Mouse (Mus musculus): ENCODE data around the gene Cyp2f2.

Gene Cyp2f2

DNA sequence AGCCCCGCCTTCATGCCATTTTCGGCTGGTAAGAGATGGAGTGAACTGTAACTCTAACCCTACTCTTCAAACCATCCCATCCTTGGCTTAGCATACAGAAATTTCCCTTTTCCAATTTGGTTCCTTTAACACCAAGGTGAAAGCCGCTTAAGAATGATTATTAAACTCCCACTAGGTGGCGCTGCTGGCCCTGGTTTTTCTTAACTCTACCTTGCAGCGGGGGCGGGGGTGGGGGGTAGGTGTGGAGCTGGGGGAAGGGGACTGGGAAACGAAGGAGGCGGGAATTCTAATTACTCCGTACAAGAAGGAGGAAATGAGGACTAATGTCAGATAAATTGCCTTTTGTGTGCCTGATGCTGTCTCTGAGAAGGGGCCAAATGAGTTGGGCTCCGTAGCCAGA is 12.9 kb downstream of the Cyp2f2 start:
- ChIA-PET POLR2A (interaction anchor here in 3 of 4 experiments (0.6 to 1.8 kb wide), 9 partner anchors 27 to 153 kb away, joined by 3 to 9 read pairs (median 3); partner anchors contain the start of genes BC024978 (in 1 of the 3), Numbl (in 1 of the 3), Rab4b (in 1 of the 3) and Snrpa (in 1 of the 3)), CTCF (interaction anchor here (0.5 to 4.4 kb wide), 21 partner anchors 18 to 803 kb away, joined by 3 to 31 read pairs (median 4); partner anchors contain the start of genes Coq8b (in 1 of the 4) and Rab4b (in 1 of the 4))

DNA sequence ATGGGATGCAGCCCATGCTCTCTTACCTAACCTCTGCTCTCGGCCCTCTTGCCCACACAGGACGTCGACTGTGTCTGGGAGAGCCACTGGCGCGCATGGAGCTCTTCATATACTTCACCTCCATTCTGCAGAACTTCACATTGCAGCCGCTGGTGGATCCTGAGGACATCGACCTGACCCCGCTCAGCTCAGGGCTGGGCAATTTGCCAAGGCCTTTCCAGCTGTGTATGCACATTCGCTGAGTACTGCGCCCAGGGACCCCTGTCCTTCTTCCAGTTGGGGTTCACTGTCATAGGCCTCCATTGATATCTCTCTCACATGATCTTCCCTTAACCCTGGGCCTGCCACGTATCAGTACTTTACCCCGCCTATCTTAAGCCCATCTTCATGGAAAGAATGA is 13.4 kb downstream of the Cyp2f2 start:
- CTCF ChIA-PET = interaction anchor here (0.6 to 4.4 kb wide), 20 partner anchors 18 to 803 kb away, joined by 3 to 31 read pairs (median 4); partner anchors contain the start of genes Coq8b (in 1 of the 4) and Rab4b (in 1 of the 4)

DNA sequence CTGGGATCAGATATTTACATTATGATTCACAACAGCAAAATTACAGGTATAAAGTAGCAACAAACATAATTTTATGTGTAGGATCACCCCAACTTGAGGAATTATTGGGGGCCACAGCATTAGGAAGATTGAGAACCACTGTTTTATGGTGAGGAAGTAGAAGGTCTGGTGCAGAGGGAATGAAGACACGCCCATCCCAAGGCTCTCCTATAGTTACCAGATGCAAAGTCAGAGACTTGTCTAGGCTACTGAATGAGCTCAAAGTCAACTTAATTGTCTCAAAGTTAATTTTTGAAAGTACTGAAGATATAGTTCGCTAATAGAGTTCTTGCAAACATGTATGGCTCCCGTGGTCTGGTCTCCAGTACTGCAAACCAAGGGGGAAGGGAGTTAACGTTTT is 14.0 kb downstream of the Cyp2f2 start:
- ChIA-PET POLR2A (interaction anchor here in 3 of 4 experiments (0.6 to 1.8 kb wide), 6 partner anchors 26 to 864 kb away, joined by 3 to 9 read pairs (median 4); partner anchors contain the start of genes BC024978 (in 1 of the 3), Rab4b (in 1 of the 3) and Snrpa (in 1 of the 3)), CTCF (interaction anchor here in 3 of 4 experiments (0.6 to 4.4 kb wide), 9 partner anchors 16 to 152 kb away, joined by 3 to 31 read pairs (median 4); partner anchors contain the start of genes Egln2 (in 1 of the 3) and Rab4b (in 1 of the 3))

More for the DNA sequence above, 13.4 kb downstream of the Cyp2f2 start:
- POLR2A ChIA-PET = interaction anchor here in 3 of 4 experiments (1.0 to 1.8 kb wide), 7 partner anchors 27 to 152 kb away, joined by 3 to 9 read pairs (median 4); partner anchors contain the start of genes BC024978 (in 1 of the 3), Numbl (in 1 of the 3), Rab4b (in 1 of the 3) and Snrpa (in 1 of the 3)

DNA sequence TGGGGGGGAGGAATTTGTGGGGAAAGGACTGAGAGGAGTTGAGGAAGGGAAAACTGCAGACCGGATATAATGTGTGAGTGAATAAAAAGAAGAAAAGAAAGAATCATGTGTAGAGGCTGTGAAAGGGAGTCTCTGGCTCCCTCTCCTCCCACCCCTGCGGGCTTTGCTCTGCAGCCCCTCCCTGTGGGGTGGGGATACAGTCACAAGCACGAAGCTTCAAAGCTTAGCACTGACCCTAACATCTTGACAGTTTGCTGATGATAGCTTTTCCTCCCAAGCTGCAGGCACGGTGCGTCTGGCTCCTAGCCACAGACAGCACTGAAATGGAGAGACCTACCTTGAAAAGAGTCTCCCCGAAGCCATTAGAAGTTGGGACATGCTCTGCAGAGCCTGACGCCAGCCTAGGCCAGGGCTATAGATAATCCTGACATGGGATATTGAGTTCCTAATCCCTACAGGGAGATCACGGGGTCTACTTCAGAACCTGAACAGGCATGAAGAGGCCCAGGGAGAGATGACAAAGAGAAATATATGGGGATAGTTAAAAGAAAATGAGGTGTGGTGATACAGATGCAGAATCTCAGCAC is 16.8 kb downstream of the Cyp2f2 start:
- CTCF ChIA-PET = interaction anchor here in 2 of 4 experiments (0.6 to 4.4 kb wide), 3 partner anchors 149 to 353 kb away, joined by 3 to 31 read pairs (median 4); no protein-coding TSS in a partner anchor

DNA sequence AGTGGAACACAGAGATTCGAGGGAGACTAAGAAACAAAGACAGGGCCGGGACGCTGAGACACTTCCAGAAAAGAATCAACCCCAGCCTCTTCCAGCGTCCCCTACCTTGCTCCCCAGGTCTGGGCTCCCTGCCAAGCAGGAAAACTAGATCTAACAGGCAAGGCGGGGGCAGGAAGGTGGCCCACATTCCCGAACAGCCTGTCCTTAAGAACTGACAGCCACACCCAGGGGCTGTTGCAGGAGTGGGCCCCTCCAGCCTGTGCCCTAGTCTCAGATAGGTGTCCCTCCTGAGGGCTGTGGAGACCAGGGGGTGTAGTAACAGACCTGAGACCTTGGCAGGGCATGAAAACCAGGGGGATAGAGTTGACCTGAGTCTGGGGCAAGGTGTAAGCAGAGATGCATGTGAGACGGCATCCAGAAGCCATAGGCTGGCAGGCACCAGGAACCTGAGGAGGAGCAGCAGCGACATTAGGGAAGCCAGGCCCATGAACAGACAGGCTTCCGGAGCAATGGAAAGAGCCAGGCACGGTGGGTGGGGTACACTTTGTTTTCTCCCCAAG is 33.6 kb downstream of the Cyp2f2 start, which contains the start of gene Cyp2t4:
Cyp2t4 (plus strand) TSS at position 510 of the 560 bp plus-strand sequence.
- POLR2A ChIA-PET = interaction anchor here in 1 of 4 experiments (0.6 to 0.7 kb wide), 2 partner anchors 9 to 580 kb away, joined by 3 to 4 read pairs; no protein-coding TSS in a partner anchor

More for the DNA sequence above, 16.8 kb downstream of the Cyp2f2 start:
- POLR2A ChIA-PET = interaction anchor here in 1 of 4 experiments (0.6 kb wide), 1 partner anchor 122 kb away, joined by 3 read pairs; no protein-coding TSS in a partner anchor

DNA sequence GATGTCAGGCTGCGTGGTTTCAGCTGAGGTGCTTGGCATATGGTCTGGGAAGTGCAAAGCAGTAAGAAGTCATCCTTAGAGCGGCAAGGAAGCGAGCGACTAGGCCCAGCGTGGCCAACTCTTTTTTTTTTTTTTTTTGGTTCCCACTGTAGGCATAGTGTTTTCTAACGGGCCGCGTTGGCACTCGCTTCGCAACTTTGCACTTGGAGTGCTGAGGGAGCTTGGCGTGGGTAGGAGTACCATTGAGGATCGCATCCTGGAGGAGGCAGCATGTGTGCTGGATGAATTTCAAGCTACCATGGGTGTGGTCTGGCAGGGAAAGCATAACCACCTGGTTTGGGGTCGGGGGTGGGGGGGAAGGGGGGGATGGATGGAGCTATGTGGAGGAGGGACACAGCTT is 36.3 kb downstream of the Cyp2f2 start:
- CTCF ChIA-PET = interaction anchor here (0.6 to 2.8 kb wide), 10 partner anchors 23 to 1400 kb away, joined by 3 to 11 read pairs (median 8); partner anchors contain the start of gene Rab4b (in 1 of the 4)
- POLR2A ChIA-PET = interaction anchor here (0.6 to 4.4 kb wide), 32 partner anchors 7 to 211 kb away, joined by 3 to 26 read pairs (median 6); partner anchors contain the start of genes BC024978 (in 3 of the 4), Egln2 (in 3 of the 4), Rab4b (in 3 of the 4) and Snrpa (in 3 of the 4)

More for the DNA sequence above, 33.6 kb downstream of the Cyp2f2 start, which contains the start of gene Cyp2t4:
- CTCF ChIA-PET = no interaction called here

DNA sequence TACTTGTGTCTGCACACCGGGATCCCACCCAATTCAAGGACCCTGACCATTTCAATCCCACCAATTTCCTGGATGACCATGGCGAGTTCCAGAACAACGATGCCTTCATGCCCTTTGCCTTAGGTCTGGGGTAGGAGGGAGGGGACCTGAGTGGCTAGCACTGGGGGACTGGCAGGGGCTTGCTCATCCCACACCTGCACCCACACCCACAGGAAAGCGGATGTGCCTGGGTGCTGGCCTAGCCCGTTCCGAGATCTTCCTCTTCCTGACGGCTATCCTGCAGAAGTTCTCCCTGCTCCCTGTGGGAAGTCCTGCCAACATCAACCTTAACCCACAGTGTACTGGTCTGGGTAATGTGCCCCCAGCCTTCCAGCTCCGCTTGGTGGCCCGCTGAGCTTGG is 38.5 kb downstream of the Cyp2f2 start:
- ChIA-PET POLR2A (interaction anchor here in 2 of 4 experiments (1.0 to 7.2 kb wide), 6 partner anchors 16 to 79 kb away, joined by 3 to 107 read pairs (median 16); partner anchors contain the start of genes BC024978 (in 1 of the 2), Gm21983 (in 1 of the 2), Mia (in 1 of the 2) and Rab4b (in 1 of the 2)), CTCF (interaction anchor here in 1 of 4 experiments (2.6 to 3.9 kb wide), 2 partner anchors 21 to 31 kb away, joined by 34 to 54 read pairs; partner anchors contain the start of genes Gm21983 and Rab4b)

DNA sequence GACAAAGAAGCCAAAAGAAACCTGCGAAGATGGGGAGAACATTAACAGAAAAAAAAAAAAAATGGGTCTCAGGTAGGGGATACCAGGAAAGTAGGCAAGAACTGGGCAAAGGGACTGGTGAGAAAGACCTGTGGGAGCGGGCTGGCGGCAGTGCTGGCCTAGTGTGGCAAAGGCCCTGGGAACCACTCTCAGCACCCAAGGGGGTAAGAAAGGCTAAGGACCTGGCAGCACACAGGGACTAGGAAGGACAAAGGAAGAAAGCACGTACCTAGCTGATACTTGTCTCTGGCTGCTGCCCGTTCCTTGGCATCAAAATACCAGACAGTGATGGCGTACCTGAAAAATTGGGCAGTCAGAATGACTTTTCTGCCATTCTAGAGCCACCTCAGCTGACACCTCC is 39.5 kb downstream of the Cyp2f2 start:
- CTCF ChIA-PET = interaction anchor here (0.5 to 3.9 kb wide), 31 partner anchors 20 to 249 kb away, joined by 3 to 54 read pairs (median 5); partner anchors contain the start of genes Rab4b (in 2 of the 4), BC024978 (in 1 of the 4), Coq8b (in 1 of the 4) and Gm21983 (in 1 of the 4)
- POLR2A ChIA-PET = interaction anchor here (1.0 to 7.2 kb wide), 35 partner anchors 10 to 327 kb away, joined by 3 to 107 read pairs (median 8); partner anchors contain the start of genes BC024978 (in 4 of the 4), Snrpa (in 4 of the 4), Rab4b (in 3 of the 4) and Coq8b (in 2 of the 4)

DNA sequence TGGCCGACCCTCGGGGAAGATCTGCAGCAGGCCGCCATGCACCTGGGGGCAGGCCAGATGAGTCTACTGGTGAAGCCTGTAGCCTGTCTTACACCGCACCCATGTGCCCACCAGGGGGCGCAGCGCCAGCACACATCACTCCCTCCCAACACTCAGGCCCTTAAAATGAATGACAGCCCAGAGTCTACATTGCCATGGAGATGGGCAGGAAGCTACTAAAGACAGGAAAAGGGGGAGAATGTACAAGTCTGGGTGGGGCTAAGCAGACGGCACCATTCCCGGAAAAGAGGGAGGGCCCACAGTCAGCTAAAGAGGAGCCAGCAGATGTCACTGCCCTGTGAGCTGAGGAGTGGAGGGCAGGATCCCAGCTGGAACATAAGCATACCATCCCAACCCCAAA is 40.2 kb downstream of the Cyp2f2 start:
- CTCF ChIA-PET = interaction anchor here (0.5 to 3.9 kb wide), 53 partner anchors 14 to 331 kb away, joined by 3 to 54 read pairs (median 4); partner anchors contain the start of genes Coq8b (in 3 of the 4), Rab4b (in 3 of the 4), BC024978 (in 2 of the 4) and Snrpa (in 2 of the 4)
- POLR2A ChIA-PET = interaction anchor here (0.6 to 7.2 kb wide), 51 partner anchors 9 to 1605 kb away, joined by 3 to 107 read pairs (median 5); partner anchors contain the start of genes BC024978 (in 4 of the 4), Snrpa (in 4 of the 4), Rab4b (in 3 of the 4) and Coq8b (in 2 of the 4)

DNA sequence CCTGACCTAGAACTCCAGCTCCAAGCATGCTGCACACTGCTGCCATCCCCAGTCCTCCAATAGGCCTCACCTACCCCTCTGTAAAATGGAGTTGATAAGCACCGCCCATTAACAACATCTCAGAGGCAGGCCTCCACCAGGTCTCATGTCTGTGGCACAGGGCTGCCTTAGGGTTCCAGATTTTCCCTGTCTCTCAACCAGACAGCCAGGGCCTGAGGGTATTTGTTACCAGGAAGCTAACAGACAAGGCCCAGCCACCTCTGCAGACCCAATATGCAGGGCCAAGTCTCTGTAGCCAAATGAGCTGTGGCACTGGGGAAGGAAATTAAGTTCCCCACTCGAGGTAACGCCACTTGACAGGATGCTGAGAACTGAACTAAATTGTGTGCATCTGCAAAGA is 41.2 kb downstream of the Cyp2f2 start:
- CTCF ChIA-PET = interaction anchor here in 2 of 4 experiments (0.7 to 2.7 kb wide), 12 partner anchors 18 to 279 kb away, joined by 3 to 54 read pairs (median 5); partner anchors contain the start of genes Gm21983 (in 1 of the 2), Itpkc (in 1 of the 2) and Rab4b (in 1 of the 2)
- POLR2A ChIA-PET = interaction anchor here in 3 of 4 experiments (0.8 to 7.2 kb wide), 28 partner anchors 12 to 528 kb away, joined by 3 to 107 read pairs (median 8); partner anchors contain the start of genes Rab4b (in 3 of the 3), BC024978 (in 2 of the 3), Coq8b (in 2 of the 3) and Gm21983 (in 2 of the 3)

DNA sequence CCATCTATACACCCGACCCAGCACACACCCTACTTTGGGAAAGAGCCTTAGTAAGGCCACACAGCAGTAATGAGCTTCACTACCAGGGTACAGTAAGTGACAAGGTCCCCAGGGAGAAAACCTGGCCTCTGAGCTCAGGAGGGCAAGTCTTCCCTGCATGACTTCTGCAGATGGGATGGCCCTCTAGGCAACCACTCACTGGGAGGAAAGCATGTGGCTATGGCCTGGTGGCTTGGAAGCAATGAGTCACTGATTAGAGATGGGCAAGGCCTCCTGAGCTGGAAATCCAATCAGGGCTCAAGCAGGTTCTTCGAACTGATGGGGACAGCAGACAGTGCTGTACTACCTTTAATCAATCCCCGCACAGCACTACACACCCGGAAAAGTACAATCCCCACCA is 42.0 kb downstream of the Cyp2f2 start:
- ChIA-PET POLR2A (interaction anchor here in 3 of 4 experiments (0.5 to 7.2 kb wide), 16 partner anchors 12 to 527 kb away, joined by 3 to 107 read pairs (median 18); partner anchors contain the start of genes BC024978 (in 2 of the 3), Gm21983 (in 2 of the 3), Mia (in 2 of the 3) and Rab4b (in 2 of the 3)), CTCF (interaction anchor here in 2 of 4 experiments (0.7 to 0.9 kb wide), 2 partner anchors 72 to 169 kb away, joined by 3 read pairs; no protein-coding TSS in a partner anchor)

DNA sequence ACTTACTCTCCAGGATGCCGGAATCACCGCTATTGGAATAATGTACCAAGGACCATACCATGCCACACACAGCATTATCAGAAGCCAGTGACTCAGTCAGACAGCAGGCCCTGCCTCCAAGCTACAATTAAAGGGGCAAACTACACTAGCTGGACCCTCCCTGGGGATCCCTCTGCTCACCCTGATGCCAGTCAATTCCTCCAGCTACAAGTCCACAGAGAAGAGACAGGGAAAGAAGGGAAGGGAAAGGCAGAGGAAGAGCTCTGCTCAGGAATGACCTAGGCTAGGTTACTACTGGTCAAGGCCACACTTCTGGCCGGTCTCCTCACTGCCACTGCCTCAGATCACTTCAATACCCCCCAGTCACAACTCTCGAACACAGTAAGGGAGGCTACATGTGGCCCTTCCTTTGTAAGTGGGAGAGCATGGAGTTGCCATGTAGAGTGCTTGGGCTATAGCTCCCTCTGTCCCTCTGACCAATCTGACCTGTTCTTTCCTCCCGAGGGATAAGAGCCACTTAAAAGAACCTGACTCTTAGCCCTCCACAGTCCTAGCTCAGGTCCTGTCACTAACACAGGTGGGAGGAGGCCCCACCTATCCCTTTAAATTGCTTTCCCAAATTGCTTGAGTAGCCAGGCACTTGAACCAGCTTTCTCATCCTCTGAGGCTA is 43.2 kb downstream of the Cyp2f2 start:
- ChIA-PET POLR2A (interaction anchor here in 3 of 4 experiments (0.6 to 7.2 kb wide), 18 partner anchors 7 to 328 kb away, joined by 3 to 107 read pairs (median 8); partner anchors contain the start of genes BC024978 (in 2 of the 3), Gm21983 (in 2 of the 3), Mia (in 2 of the 3) and Rab4b (in 2 of the 3)), CTCF (interaction anchor here in 1 of 4 experiments (1.1 to 1.4 kb wide), 2 partner anchors 123 to 139 kb away, joined by 3 read pairs; no protein-coding TSS in a partner anchor)

DNA sequence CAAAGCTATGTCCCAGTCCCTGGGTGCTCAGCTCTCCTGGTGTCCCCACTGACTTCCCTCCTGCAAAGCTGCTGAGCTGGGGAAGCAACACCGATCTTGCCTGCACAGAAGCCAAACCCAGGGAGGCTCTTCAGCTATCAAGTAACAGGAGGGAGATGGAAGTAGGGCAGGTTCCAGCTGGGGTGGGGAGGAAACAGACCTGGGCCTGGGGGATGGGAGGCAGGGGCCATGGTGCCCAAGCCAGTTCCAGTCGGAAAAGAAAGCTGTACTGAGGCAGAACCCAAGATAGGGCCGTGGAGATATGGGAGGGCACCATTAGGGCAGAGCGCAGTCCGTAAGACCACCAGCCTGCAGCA is 43.7 kb downstream of the Cyp2f2 start:
- ChIA-PET POLR2A (interaction anchor here in 2 of 4 experiments (0.7 to 7.2 kb wide), 16 partner anchors 8 to 328 kb away, joined by 3 to 107 read pairs (median 8); partner anchors contain the start of genes BC024978 (in 2 of the 2), Gm21983 (in 2 of the 2), Mia (in 2 of the 2) and Rab4b (in 2 of the 2)), CTCF (interaction anchor here in 1 of 4 experiments (1.1 to 1.4 kb wide), 2 partner anchors 122 to 139 kb away, joined by 3 read pairs; no protein-coding TSS in a partner anchor)

DNA sequence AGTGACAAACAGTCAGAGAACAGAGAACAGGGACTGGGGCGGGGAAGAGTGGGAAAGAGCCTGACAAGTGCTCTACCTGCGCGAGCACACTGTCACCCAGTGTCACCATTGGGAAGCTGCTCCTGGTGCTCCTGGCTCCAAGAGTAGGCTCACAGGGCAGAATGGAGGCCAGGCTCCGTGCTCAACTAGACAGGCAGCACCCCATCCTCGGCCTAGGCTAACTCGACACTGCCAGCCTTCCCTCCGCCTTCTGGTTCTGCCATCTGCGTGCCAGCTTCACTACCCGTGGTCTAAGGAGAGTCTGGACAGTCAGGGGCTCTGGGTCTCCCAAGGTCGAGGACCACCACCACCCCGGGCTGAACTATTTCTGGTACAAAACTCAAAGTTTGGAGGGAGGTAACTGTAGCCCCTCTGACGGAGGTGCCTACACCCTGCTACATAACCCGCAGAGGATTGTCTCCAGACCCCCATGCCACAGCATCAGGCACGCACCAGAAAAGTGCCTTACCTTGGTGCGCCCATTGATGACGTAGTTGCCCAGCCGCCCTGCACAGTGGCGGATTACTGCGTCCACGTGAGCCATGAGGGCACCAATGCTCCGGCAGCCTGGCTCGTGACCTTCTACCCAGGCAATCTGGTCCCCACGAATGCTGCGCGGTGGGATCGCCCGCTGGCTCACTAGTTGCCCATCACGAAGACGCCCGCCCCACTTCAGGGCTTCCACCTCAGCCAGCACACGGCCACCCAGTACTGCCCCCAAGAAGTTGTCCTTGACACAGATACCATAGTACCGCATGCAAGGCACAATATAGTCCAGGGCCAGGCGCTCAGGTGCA is 44.6 kb downstream of the Cyp2f2 start:
- CTCF ChIA-PET = interaction anchor here in 1 of 4 experiments (0.6 kb wide), 1 partner anchor 40 kb away, joined by 3 read pairs; no protein-coding TSS in a partner anchor
- POLR2A ChIA-PET = interaction anchor here in 2 of 4 experiments (0.8 to 7.2 kb wide), 15 partner anchors 9 to 94 kb away, joined by 3 to 107 read pairs (median 8); partner anchors contain the start of genes BC024978 (in 2 of the 2), Coq8b (in 2 of the 2), Gm21983 (in 2 of the 2) and Mia (in 2 of the 2)

Measured in embryonic stem cell, embryonic (primary cell).